In the genomic region with DNA sequence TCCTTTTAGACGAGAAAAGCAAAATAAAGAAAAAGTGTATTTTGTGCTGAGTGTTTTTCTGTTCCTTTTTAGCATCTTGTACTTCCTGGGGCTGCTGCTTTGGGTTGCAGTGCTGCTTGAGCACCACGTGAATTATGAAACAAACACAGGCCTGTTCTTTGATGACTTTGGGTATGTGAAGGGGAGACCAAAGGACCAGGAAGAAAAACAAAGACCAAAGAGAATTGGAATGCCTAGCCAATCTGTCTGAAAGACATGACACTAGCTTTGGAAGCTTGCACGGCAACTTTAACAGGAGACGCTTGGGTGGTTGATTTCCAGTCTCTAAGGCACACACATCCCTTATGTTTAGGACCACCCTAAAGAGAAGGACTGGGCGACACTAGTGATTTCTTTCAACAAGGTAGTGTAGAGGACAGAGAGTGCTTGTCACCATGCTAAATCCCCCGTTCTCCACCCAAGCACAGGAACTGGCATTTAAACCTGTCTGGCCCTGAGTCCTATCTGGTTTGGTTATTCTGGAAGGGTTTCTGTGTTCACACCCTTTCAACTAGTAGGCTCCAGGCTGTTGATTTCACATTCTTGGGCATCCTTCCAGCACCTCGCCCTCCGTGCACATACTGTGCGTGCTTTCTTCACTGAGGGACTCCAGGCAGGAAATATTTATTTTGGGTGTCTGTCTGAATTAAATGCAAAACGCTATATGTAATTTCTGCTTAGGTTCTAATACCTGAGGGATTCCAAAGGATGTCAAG, we compare ENCODE assay signal across 8 mouse cellular contexts. TPM values are rescaled to one million over a fixed set of nuclear protein-coding genes. Genes with fewer than 3 reads are reported as not detected.
DNase-seq lines count a peak whose midpoint lies in the region; ATAC-seq lines count a peak whose summit lies in the region.

No protein-coding gene starts in this region.

- peak; percentile 6 to 24 for DNase-seq in cerebellum, postnatal 25 days
- DNase-seq in cerebellum, adult 9-10 months: no peak
- peak; percentile 77 for DNase-seq in heart, postnatal 25 days (ENCODE audit: low spot score)
- DNase-seq in limb, embryonic 10.5 days (ENCODE audit: low spot score): no peak
- peak; percentile 25 for DNase-seq in neural tube, embryonic 11.5 days (ENCODE audit: low spot score)
- DNase-seq in retina, embryonic 14.5 days (ENCODE audit: low spot score): no peak
- no peak for DNase-seq in B cell, adult 2 months

- 7% methylated on average over 10 of the region's 10 CpGs for WGBS in embryonic facial prominence, embryonic 15.5 days
- 66% methylated on average over 10 of the region's 10 CpGs for WGBS in limb, embryonic 10.5 days
- 53% methylated on average over 10 of the region's 10 CpGs for WGBS in neural tube, embryonic 11.5 days

- no peak overlapping the region for H3K9ac ChIP-seq in embryonic facial prominence, embryonic 15.5 days
- no peak overlapping the region for H3K9ac ChIP-seq in neural tube, embryonic 11.5 days (ENCODE audit: low read length)

- H3K36me3 ChIP-seq in embryonic facial prominence, embryonic 15.5 days: no peaks in the 10 kb centered on the region
- no peaks in the 10 kb centered on the region for H3K36me3 ChIP-seq in limb, embryonic 10.5 days
- no peaks in the 10 kb centered on the region for H3K36me3 ChIP-seq in neural tube, embryonic 11.5 days (ENCODE audit: control insufficient read depth, insufficient read depth, low read length)

- no peaks in the 10 kb centered on the region for H3K9me3 ChIP-seq in embryonic facial prominence, embryonic 15.5 days (replicated peaks)
- H3K9me3 ChIP-seq in limb, embryonic 10.5 days (replicated peaks): no peaks in the 10 kb centered on the region
- no peaks in the 10 kb centered on the region for H3K9me3 ChIP-seq in neural tube, embryonic 11.5 days (ENCODE audit: control insufficient read depth, low read length)

- peak; percentile 86 for ATAC-seq in embryonic facial prominence, embryonic 15.5 days (ENCODE audit: insufficient number of reproducible peaks, low FRiP score, low TSS enrichment, low read depth)
- ATAC-seq in neural tube, embryonic 11.5 days (ENCODE audit: insufficient read depth, low FRiP score, low TSS enrichment): no peak

- no peak overlapping the region for H3K4me3 ChIP-seq in embryonic facial prominence, embryonic 15.5 days (replicated peaks)
- H3K4me3 ChIP-seq in limb, embryonic 10.5 days: no peak overlapping the region
- no peak overlapping the region for H3K4me3 ChIP-seq in neural tube, embryonic 11.5 days (ENCODE audit: low read depth, low read length)

- H3K4me1 ChIP-seq in embryonic facial prominence, embryonic 15.5 days: peaks cover 59% of the 10 kb centered on the region
- H3K4me1 ChIP-seq in limb, embryonic 10.5 days: peaks cover 43% of the 10 kb centered on the region
- H3K4me1 ChIP-seq in neural tube, embryonic 11.5 days (ENCODE audit: control insufficient read depth, insufficient read depth, low read length): no peaks in the 10 kb centered on the region

- intact Hi-C loops in heart, postnatal 25 days (cut with DNase I): loop anchor here (10.0 kb wide), 1 partner anchor 156 kb away; a partner anchor contains a TSS

- H3K4me2 ChIP-seq in embryonic facial prominence, embryonic 15.5 days (replicated peaks): peak overlapping the region; percentile 35
- H3K4me2 ChIP-seq in neural tube, embryonic 11.5 days (ENCODE audit: low read depth): no peak overlapping the region

- H3K27me3 ChIP-seq in embryonic facial prominence, embryonic 15.5 days: no peaks in the 10 kb centered on the region
- H3K27me3 ChIP-seq in limb, embryonic 10.5 days (ENCODE audit: low read depth, poor library complexity, severe bottlenecking): no peaks in the 10 kb centered on the region
- no peaks in the 10 kb centered on the region for H3K27me3 ChIP-seq in neural tube, embryonic 11.5 days (ENCODE audit: control insufficient read depth, insufficient read depth, low read length)

- H3K27ac ChIP-seq in embryonic facial prominence, embryonic 15.5 days (replicated peaks): peak overlapping the region; percentile 88
- peak overlapping the region; percentile 53 for H3K27ac ChIP-seq in limb, embryonic 10.5 days
- H3K27ac ChIP-seq in neural tube, embryonic 11.5 days (ENCODE audit: low read depth, low read length): no peak overlapping the region

RNA-seq across cellular contexts. Expression of a gene that starts 59.9 kb away (rescaled TPM):
- 198 and 203 TPM in 2 replicates for polyA plus RNA-seq in embryonic facial prominence, embryonic 15.5 days (2015; fragmentation: Nextera tagmentation; extraction: Ambion mirVana)
- total RNA-seq in heart, postnatal 25 days (2021): 10 to 100 TPM; 40.1 to 45.7 TPM
- polyA plus RNA-seq in limb, embryonic 10.5 days (2016; fragmentation: Nextera tagmentation; extraction: Ambion mirVana): 260 and 300 TPM in 2 replicates
- polyA plus RNA-seq in neural tube, embryonic 11.5 days (2014; fragmentation: Nextera tagmentation; extraction: Ambion mirVana): 286 and 314 TPM in 2 replicates

Comparison
In these comparisons a context has a peak if more than half of its experiments do, and no peak if none do; other contexts are left out.
1. DNase-seq: peak in cerebellum, postnatal 25 days (2 of 2), heart, postnatal 25 days (single experiment) and neural tube, embryonic 11.5 days (single experiment); none in cerebellum, adult 9-10 months (single experiment), limb, embryonic 10.5 days (single experiment), retina, embryonic 14.5 days (single experiment) and B cell, adult 2 months (0 of 2).